Mouse (Mus musculus) neural tube, embryonic 11.5 days (tissue): ENCODE measurements around the gene Gm17651. TPM values are rescaled to one million over a fixed set of nuclear protein-coding genes. Genes with fewer than 3 reads are reported as not detected.

Source experiments
- ATAC-seq: fragments of 200-750 bp; cut with Nextera tagmentation; 2 replicates; pipeline ENCODE4 v1.8.0; 2017; ENCODE audit warnings: moderate number of reproducible peaks, mild to moderate bottlenecking, moderate TSS enrichment, moderate library complexity; ENCODE audit not compliant: insufficient read depth, low FRiP score, low TSS enrichment
- DNase-seq: peaks from one replicate; pipeline ENCODE4 v3.0.0-alpha.2; 2015; ENCODE audit warnings: low spot score
- H3K27ac ChIP-seq: fragments of 300-500 bp; sonication (generic); 2 replicates; pipeline ENCODE4 v1.5.1; 2014; ENCODE audit warnings: low read depth, mild to moderate bottlenecking, low read length
- H3K27me3 ChIP-seq: fragments of 300-500 bp; sonication (generic); 2 replicates; pipeline ENCODE4 v1.6.1; 2014; ENCODE audit warnings: mild to moderate bottlenecking, low read length, mixed read lengths; ENCODE audit not compliant: control insufficient read depth, insufficient read depth
- H3K36me3 ChIP-seq: fragments of 300-500 bp; sonication (generic); 2 replicates; pipeline ENCODE4 v1.6.1; 2014; ENCODE audit warnings: mild to moderate bottlenecking, low read length, moderate library complexity, mixed read lengths; ENCODE audit not compliant: control insufficient read depth, insufficient read depth
- H3K4me1 ChIP-seq: fragments of 300-500 bp; sonication (generic); 2 replicates; pipeline ENCODE4 v1.6.1; 2014; ENCODE audit warnings: low read length, mixed read lengths; ENCODE audit not compliant: control insufficient read depth, insufficient read depth
- H3K4me2 ChIP-seq: fragments of 300-500 bp; sonication (generic); 2 replicates; pipeline ENCODE4 v1.6.1; 2014; ENCODE audit warnings: low read depth, mild to moderate bottlenecking, moderate library complexity
- H3K4me3 ChIP-seq: fragments of 300-500 bp; sonication (generic); 2 replicates; pipeline ENCODE4 v1.5.1; 2014; ENCODE audit warnings: low read depth, low read length
- H3K9ac ChIP-seq: fragments of 300-500 bp; sonication (generic); 2 replicates; pipeline ENCODE4 v1.6.1; 2014; ENCODE audit warnings: mild to moderate bottlenecking, low read length
- H3K9me3 ChIP-seq: fragments of 300-500 bp; sonication (generic); 2 replicates; pipeline ENCODE4 v1.6.1; 2016; ENCODE audit warnings: low read length; ENCODE audit not compliant: control insufficient read depth
- WGBS: fragments of 180-500 bp; shearing (Covaris S2); extraction: QIAGEN DNeasy Blood & Tissue Kit; methylation state at CpG from one replicate; pipeline ENCODE4 v1.1.7; 2014; 5-methylcytosine and 5-hydroxymethylcytosine counted together
- polyA plus RNA-seq: library from polyadenylated mRNA; unstranded; fragments of >200 nt; fragmentation: Nextera tagmentation; extraction: Ambion mirVana; gene quantifications from 2 replicates; pipeline ENCODE4 v1.2.1, GENCODE M21; 2014

Gm17651 gene
- polyA plus RNA-seq, 1 experiment from 2014 or later: not detected

GRCm38 (mm10) chr3:97699061-97699460 lies 24.6 kb upstream of the Gm17651 start:
- H3K4me3 ChIP-seq: no peak overlapping the region
- H3K4me2 ChIP-seq: no peak overlapping the region
- WGBS: 79% methylated on average over 3 of the region's 3 CpGs
- H3K4me1 ChIP-seq: no peaks in the 10 kb centered on the region
- H3K9me3 ChIP-seq: no peaks in the 10 kb centered on the region
- ATAC-seq: no peak
- no peaks in the 10 kb centered on the region for H3K36me3 ChIP-seq
- no peaks in the 10 kb centered on the region for H3K27me3 ChIP-seq
- no peak overlapping the region for H3K27ac ChIP-seq
- DNase-seq: no peak
- no peak overlapping the region for H3K9ac ChIP-seq

- no peaks in the 10 kb centered on the region for H3K4me1 ChIP-seq
- 85% methylated on average over 9 of the region's 9 CpGs for WGBS
- DNase-seq (no peak), ATAC-seq (no peak)
- no peaks in the 10 kb centered on the region for H3K27me3 ChIP-seq
- H3K36me3 ChIP-seq: no peaks in the 10 kb centered on the region
- H3K4me3 ChIP-seq: no peak overlapping the region
- no peak overlapping the region for H3K27ac ChIP-seq
- H3K9ac ChIP-seq: no peak overlapping the region
- H3K9me3 ChIP-seq: no peaks in the 10 kb centered on the region
- no peak overlapping the region for H3K4me2 ChIP-seq
These were observed 22.8 kb upstream of the Gm17651 start for GRCm38 (mm10) chr3:97697291-97697690.

GRCm38 (mm10) chr3:97696866-97697265 lies 22.4 kb upstream of the Gm17651 start:
- ATAC-seq: no peak
- WGBS: 87% methylated on average over 9 of the region's 9 CpGs

GRCm38 (mm10) chr3:97693806-97694205 lies 19.3 kb upstream of the Gm17651 start:
- 81% methylated on average over 6 of the region's 6 CpGs for WGBS
- no peak overlapping the region for H3K27ac ChIP-seq
- ATAC-seq (no peak), DNase-seq (no peak)
- no peaks in the 10 kb centered on the region for H3K27me3 ChIP-seq
- no peak overlapping the region for H3K9ac ChIP-seq
- H3K4me1 ChIP-seq: no peaks in the 10 kb centered on the region
- H3K4me3 ChIP-seq: no peak overlapping the region
- no peaks in the 10 kb centered on the region for H3K9me3 ChIP-seq
- H3K4me2 ChIP-seq: no peak overlapping the region
- no peaks in the 10 kb centered on the region for H3K36me3 ChIP-seq

More at GRCm38 (mm10) chr3:97696866-97697265, 22.4 kb upstream of the Gm17651 start:
- H3K27me3 ChIP-seq: no peaks in the 10 kb centered on the region
- no peak overlapping the region for H3K27ac ChIP-seq
- H3K4me1 ChIP-seq: no peaks in the 10 kb centered on the region
- H3K9me3 ChIP-seq: no peaks in the 10 kb centered on the region
- H3K4me3 ChIP-seq: no peak overlapping the region
- no peak overlapping the region for H3K9ac ChIP-seq
- H3K36me3 ChIP-seq: no peaks in the 10 kb centered on the region
- no peak overlapping the region for H3K4me2 ChIP-seq
- DNase-seq: no peak

GRCm38 (mm10) chr3:97691443-97692017 lies 17.0 kb upstream of the Gm17651 start:
- no peak overlapping the region for H3K9ac ChIP-seq
- DNase-seq (no peak), ATAC-seq (no peak)
- no peak overlapping the region for H3K4me3 ChIP-seq
- H3K27me3 ChIP-seq: no peaks in the 10 kb centered on the region
- 61% methylated on average over 12 of the region's 12 CpGs for WGBS
- no peaks in the 10 kb centered on the region for H3K36me3 ChIP-seq
- H3K4me2 ChIP-seq: no peak overlapping the region
- no peaks in the 10 kb centered on the region for H3K9me3 ChIP-seq
- H3K4me1 ChIP-seq: no peaks in the 10 kb centered on the region
- H3K27ac ChIP-seq: no peak overlapping the region

GRCm38 (mm10) chr3:97690590-97690989 lies 16.1 kb upstream of the Gm17651 start:
- Histone ChIP-seq H3K4me1 (no peaks in the 10 kb centered on the region), H3K9ac (no peak overlapping the region), H3K36me3 (no peaks in the 10 kb centered on the region), H3K27me3 (no peaks in the 10 kb centered on the region), H3K9me3 (no peaks in the 10 kb centered on the region), H3K4me3 (no peak overlapping the region), H3K27ac (no peak overlapping the region), H3K4me2 (no peak overlapping the region)
- WGBS: 75% methylated on average over 7 of the region's 7 CpGs
- DNase-seq (no peak), ATAC-seq (no peak)

GRCm38 (mm10) chr3:97689289-97689688 lies 14.8 kb upstream of the Gm17651 start:
- Histone ChIP-seq H3K4me1 (no peaks in the 10 kb centered on the region), H3K27me3 (no peaks in the 10 kb centered on the region), H3K27ac (no peak overlapping the region), H3K4me3 (no peak overlapping the region), H3K9ac (no peak overlapping the region), H3K4me2 (no peak overlapping the region), H3K36me3 (no peaks in the 10 kb centered on the region), H3K9me3 (no peaks in the 10 kb centered on the region)
- 79% methylated on average over 2 of the region's 2 CpGs for WGBS
- ATAC-seq: no peak
- no peak for DNase-seq

GRCm38 (mm10) chr3:97686372-97687117 lies 12.1 kb upstream of the Gm17651 start:
- Histone ChIP-seq H3K27me3 (0 out of 2 replicates have a peak, but pooled peaks cover 7% of the 10 kb centered on the region), H3K9ac (no peak overlapping the region), H3K4me1 (0 out of 2 replicates have a peak, but pooled peaks cover 5% of the 10 kb centered on the region), H3K36me3 (no peaks in the 10 kb centered on the region), H3K27ac (no peak overlapping the region), H3K4me3 (no peak overlapping the region), H3K4me2 (no peak overlapping the region), H3K9me3 (no peaks in the 10 kb centered on the region)
- ATAC-seq (no peak), DNase-seq (no peak)
- 81% methylated on average over 4 of the region's 4 CpGs for WGBS
